Mouse (Mus musculus): ENCODE measurements around the gene Kit. TPM values are rescaled to one million over a fixed set of nuclear protein-coding genes. Genes with fewer than 3 reads are reported as not detected.

Kit gene
- polyA plus RNA-seq (2015; fragmentation: Nextera tagmentation; extraction: Ambion mirVana): 6.8 and 7.2 TPM in 2 replicates

GRCm38 (mm10) chr5:75574852-75575566 lies at the start of gene Kit:
Gene Kit (plus strand): TSS chr5:75574916.
- no peaks in the 10 kb centered on the region for H3K9me3 ChIP-seq (ENCODE audit: control insufficient read depth)
- H3K4me2 ChIP-seq (replicated peaks; ENCODE audit: low read depth): peak within 1 kb of the TSS; percentile 98
- peaks cover 25% of the 10 kb centered on the region; the same call in 1 of the 2 replicates for H3K27me3 ChIP-seq (replicated peaks; ENCODE audit: control insufficient read depth, insufficient read depth, low read length)
- H3K27ac ChIP-seq (ENCODE audit: low read depth, low read length): no peak within 1 kb of the TSS
- peak; percentile 33; the same call in 1 of the 2 replicates for ATAC-seq
- WGBS: under 1% methylated on average over 64 of the region's 65 CpGs
- no peaks in the 10 kb centered on the region for H3K36me3 ChIP-seq (ENCODE audit: control insufficient read depth, insufficient read depth)
- no peak for TF ChIP-seq CTCF (IDR thresholded peaks at IDR 0.05; ENCODE audit: low read depth)
- peak within 1 kb of the TSS; percentile 45 for H3K9ac ChIP-seq (ENCODE audit: low read depth, low read length)
- peak within 1 kb of the TSS; percentile 56 for H3K4me3 ChIP-seq (ENCODE audit: low read depth, low read length)
- H3K4me1 ChIP-seq (replicated peaks; ENCODE audit: control insufficient read depth, insufficient read depth, low read length): no peaks in the 10 kb centered on the region

GRCm38 (mm10) chr5:75536156-75536555 lies 38.6 kb upstream of the Kit start:
- no peak for ATAC-seq
- Histone ChIP-seq H3K4me3 (ENCODE audit: low read depth, low read length) (no peak overlapping the region), H3K4me2 (replicated peaks; ENCODE audit: low read depth) (no peak overlapping the region), H3K27me3 (replicated peaks; ENCODE audit: control insufficient read depth, insufficient read depth, low read length) (no peaks in the 10 kb centered on the region), H3K9me3 (ENCODE audit: control insufficient read depth) (no peaks in the 10 kb centered on the region), H3K27ac (ENCODE audit: low read depth, low read length) (no peak overlapping the region), H3K36me3 (ENCODE audit: control insufficient read depth, insufficient read depth) (no peaks in the 10 kb centered on the region), H3K4me1 (replicated peaks; ENCODE audit: control insufficient read depth, insufficient read depth, low read length) (no peaks in the 10 kb centered on the region), H3K9ac (ENCODE audit: low read depth, low read length) (no peak overlapping the region)
- 51% methylated on average over 3 of the region's 3 CpGs for WGBS
- TF ChIP-seq CTCF (IDR thresholded peaks at IDR 0.05; ENCODE audit: low read depth): no peak

- H3K36me3 ChIP-seq (ENCODE audit: control insufficient read depth, insufficient read depth): no peaks in the 10 kb centered on the region
- no peaks in the 10 kb centered on the region for H3K9me3 ChIP-seq (ENCODE audit: control insufficient read depth)
- H3K27ac ChIP-seq (ENCODE audit: low read depth, low read length): no peak overlapping the region
- no peak for ATAC-seq
- no peak overlapping the region for H3K9ac ChIP-seq (ENCODE audit: low read depth, low read length)
- no peak overlapping the region for H3K4me2 ChIP-seq (replicated peaks; ENCODE audit: low read depth)
- no peak for TF ChIP-seq CTCF (IDR thresholded peaks at IDR 0.05; ENCODE audit: low read depth)
- H3K27me3 ChIP-seq (replicated peaks; ENCODE audit: control insufficient read depth, insufficient read depth, low read length): no peaks in the 10 kb centered on the region
- H3K4me3 ChIP-seq (ENCODE audit: low read depth, low read length): no peak overlapping the region
- WGBS: 36% methylated on average over 4 of the region's 4 CpGs
- H3K4me1 ChIP-seq (replicated peaks; ENCODE audit: control insufficient read depth, insufficient read depth, low read length): no peaks in the 10 kb centered on the region
Measured at GRCm38 (mm10) chr5:75537717-75538116, 37.0 kb upstream of the Kit start.

- WGBS: 41% methylated on average over 4 of the region's 4 CpGs
- no peak overlapping the region for H3K4me3 ChIP-seq (ENCODE audit: low read depth, low read length)
- no peak overlapping the region for H3K27ac ChIP-seq (ENCODE audit: low read depth, low read length)
- H3K27me3 ChIP-seq (replicated peaks; ENCODE audit: control insufficient read depth, insufficient read depth, low read length): no peaks in the 10 kb centered on the region
- no peaks in the 10 kb centered on the region for H3K9me3 ChIP-seq (ENCODE audit: control insufficient read depth)
- TF ChIP-seq CTCF (IDR thresholded peaks at IDR 0.05; ENCODE audit: low read depth): no peak
- no peak for ATAC-seq
- H3K4me1 ChIP-seq (replicated peaks; ENCODE audit: control insufficient read depth, insufficient read depth, low read length): no peaks in the 10 kb centered on the region
- H3K36me3 ChIP-seq (ENCODE audit: control insufficient read depth, insufficient read depth): no peaks in the 10 kb centered on the region
- H3K9ac ChIP-seq (ENCODE audit: low read depth, low read length): no peak overlapping the region
- H3K4me2 ChIP-seq (replicated peaks; ENCODE audit: low read depth): no peak overlapping the region
Measured at GRCm38 (mm10) chr5:75538458-75538857, 36.3 kb upstream of the Kit start.

GRCm38 (mm10) chr5:75539098-75539497 lies 35.6 kb upstream of the Kit start:
- 11% methylated on average over 6 of the region's 6 CpGs for WGBS
- no peak for ATAC-seq

GRCm38 (mm10) chr5:75543757-75544156 lies 31.0 kb upstream of the Kit start:
- Histone ChIP-seq H3K27ac (ENCODE audit: low read depth, low read length) (no peak overlapping the region), H3K9me3 (ENCODE audit: control insufficient read depth) (no peaks in the 10 kb centered on the region), H3K4me2 (replicated peaks; ENCODE audit: low read depth) (no peak overlapping the region), H3K4me1 (replicated peaks; ENCODE audit: control insufficient read depth, insufficient read depth, low read length) (peaks cover 8% of the 10 kb centered on the region), H3K4me3 (ENCODE audit: low read depth, low read length) (no peak overlapping the region), H3K9ac (ENCODE audit: low read depth, low read length) (no peak overlapping the region), H3K36me3 (ENCODE audit: control insufficient read depth, insufficient read depth) (no peaks in the 10 kb centered on the region), H3K27me3 (replicated peaks; ENCODE audit: control insufficient read depth, insufficient read depth, low read length) (no peaks in the 10 kb centered on the region)
- WGBS: 56% methylated on average over 3 of the region's 3 CpGs
- TF ChIP-seq CTCF (IDR thresholded peaks at IDR 0.05; ENCODE audit: low read depth): no peak
- ATAC-seq: no peak

More at GRCm38 (mm10) chr5:75539098-75539497, 35.6 kb upstream of the Kit start:
- Histone ChIP-seq H3K4me2 (replicated peaks; ENCODE audit: low read depth) (no peak overlapping the region), H3K27ac (ENCODE audit: low read depth, low read length) (no peak overlapping the region), H3K27me3 (replicated peaks; ENCODE audit: control insufficient read depth, insufficient read depth, low read length) (no peaks in the 10 kb centered on the region), H3K9me3 (ENCODE audit: control insufficient read depth) (no peaks in the 10 kb centered on the region), H3K36me3 (ENCODE audit: control insufficient read depth, insufficient read depth) (no peaks in the 10 kb centered on the region), H3K4me3 (ENCODE audit: low read depth, low read length) (no peak overlapping the region), H3K4me1 (replicated peaks; ENCODE audit: control insufficient read depth, insufficient read depth, low read length) (no peaks in the 10 kb centered on the region; the same call in 1 of the 2 replicates), H3K9ac (ENCODE audit: low read depth, low read length) (no peak overlapping the region)
- TF ChIP-seq CTCF (IDR thresholded peaks at IDR 0.05; ENCODE audit: low read depth): no peak
